Mouse (Mus musculus) intestine, embryonic 15.5 days (tissue): ENCODE measurements around the gene Trmt44. TPM values are rescaled to one million over a fixed set of nuclear protein-coding genes. Genes with fewer than 3 reads are reported as not detected.
A peak's percentile ranks its signal among the peaks of the same experiment; 100 is the strongest.

ENCODE experiments used
- ATAC-seq: fragments of 200-750 bp; cut with Nextera tagmentation; 2 replicates; pipeline ENCODE4 v1.8.0; 2017; ENCODE audit warnings: moderate TSS enrichment, moderate library complexity
- H3K27ac ChIP-seq: fragments of 300-500 bp; sonication (generic); 2 replicates; pipeline ENCODE4 v1.5.1; 2015; ENCODE audit warnings: mild to moderate bottlenecking, inconsistent platforms
- H3K27me3 ChIP-seq: fragments of 300-500 bp; sonication (generic); replicated peaks from 2 replicates; pipeline ENCODE4 v1.6.1; 2015; ENCODE audit warnings: inconsistent platforms
- H3K36me3 ChIP-seq: fragments of 300-500 bp; sonication (generic); 2 replicates; pipeline ENCODE4 v1.6.1; 2015; ENCODE audit warnings: inconsistent platforms
- H3K4me1 ChIP-seq: fragments of 300-500 bp; sonication (generic); replicated peaks from 2 replicates; pipeline ENCODE4 v1.6.1; 2015; ENCODE audit warnings: inconsistent platforms
- H3K4me2 ChIP-seq: fragments of 300-500 bp; sonication (generic); replicated peaks from 2 replicates; pipeline ENCODE4 v1.6.1; 2015; ENCODE audit warnings: mild to moderate bottlenecking, inconsistent platforms
- H3K4me3 ChIP-seq: fragments of 300-500 bp; sonication (generic); replicated peaks from 2 replicates; pipeline ENCODE4 v1.5.1; 2015; ENCODE audit warnings: inconsistent platforms
- H3K9ac ChIP-seq: fragments of 300-500 bp; sonication (generic); 2 replicates; pipeline ENCODE4 v1.6.1; 2015; ENCODE audit warnings: inconsistent platforms
- H3K9me3 ChIP-seq: fragments of 300-500 bp; sonication (generic); 2 replicates; pipeline ENCODE4 v1.6.1; 2016; ENCODE audit warnings: inconsistent platforms
- WGBS: fragments of 180-500 bp; shearing (Covaris S2); methylation state at CpG from one replicate; pipeline ENCODE4 v1.1.7; 2015; 5-methylcytosine and 5-hydroxymethylcytosine counted together
- polyA plus RNA-seq: library from polyadenylated mRNA; unstranded; fragments of >200 nt; fragmentation: Nextera tagmentation; extraction: Ambion mirVana; gene quantifications from 2 replicates; pipeline ENCODE4 v1.2.1, GENCODE M21; 2015

The Trmt44 gene
- polyA plus RNA-seq, 1 experiment from 2014 or later, result 8.5 TPM

- peak within 1 kb of the TSS; percentile 59 for H3K9ac ChIP-seq
- ATAC-seq, result peak; percentile 94
- WGBS, result under 1% methylated on average over 35 of the region's 35 CpGs
These were observed 7.8 kb upstream of the Trmt44 start, which contains the start of gene Acox3 for GRCm38 (mm10) chr5:35582445-35583220. Gene Acox3 (plus strand): TSS chr5:35583040.

GRCm38 (mm10) chr5:35580156-35580922, 5.5 kb upstream of the Trmt44 start:
- Histone ChIP-seq H3K36me3 (no peaks in the 10 kb centered on the region), H3K4me2 (no peak overlapping the region), H3K9ac (no peak overlapping the region), H3K4me1 (peaks cover 4% of the 10 kb centered on the region), H3K4me3 (no peak overlapping the region), H3K9me3 (no peaks in the 10 kb centered on the region), H3K27ac (no peak overlapping the region), H3K27me3 (no peaks in the 10 kb centered on the region)
- WGBS, result 43% methylated on average over 3 of the region's 3 CpGs
- no peak for ATAC-seq

More at GRCm38 (mm10) chr5:35582445-35583220, 7.8 kb upstream of the Trmt44 start, which contains the start of gene Acox3:
- H3K27ac ChIP-seq, result peak within 1 kb of the TSS; percentile 59
- H3K9me3 ChIP-seq, result no peaks in the 10 kb centered on the region
- H3K4me2 ChIP-seq, result peak within 1 kb of the TSS; percentile 67
- H3K4me3 ChIP-seq, result peak within 1 kb of the TSS; percentile 60
- H3K4me1 ChIP-seq, result peaks cover 4% of the 10 kb centered on the region
- H3K36me3 ChIP-seq, result no peaks in the 10 kb centered on the region
- no peaks in the 10 kb centered on the region for H3K27me3 ChIP-seq

- Histone ChIP-seq H3K4me3 (no peak overlapping the region), H3K4me1 (peaks cover 5% of the 10 kb centered on the region), H3K36me3 (no peaks in the 10 kb centered on the region), H3K27ac (no peak overlapping the region), H3K9me3 (no peaks in the 10 kb centered on the region), H3K9ac (no peak overlapping the region), H3K4me2 (no peak overlapping the region), H3K27me3 (no peaks in the 10 kb centered on the region)
- 48% methylated on average over 5 of the region's 5 CpGs for whole genome bisulfite sequencing
- no peak for ATAC-seq
These were observed 4.5 kb upstream of the Trmt44 start for GRCm38 (mm10) chr5:35579247-35579893.

- no peak for ATAC-seq
- Histone ChIP-seq H3K9me3 (no peaks in the 10 kb centered on the region), H3K4me2 (no peak overlapping the region), H3K27ac (no peak overlapping the region), H3K4me3 (no peak overlapping the region), H3K4me1 (peaks cover 13% of the 10 kb centered on the region), H3K36me3 (no peaks in the 10 kb centered on the region), H3K27me3 (no peaks in the 10 kb centered on the region), H3K9ac (no peak overlapping the region)
- WGBS, result 72% methylated on average over 2 of the region's 2 CpGs
These were observed 3.5 kb upstream of the Trmt44 start for GRCm38 (mm10) chr5:35578411-35578810.

GRCm38 (mm10) chr5:35576409-35577020, 1.6 kb upstream of the Trmt44 start:
- Histone ChIP-seq H3K27ac (no peak overlapping the region), H3K4me3 (no peak overlapping the region), H3K4me1 (peaks cover 8% of the 10 kb centered on the region), H3K27me3 (no peaks in the 10 kb centered on the region), H3K9ac (no peak overlapping the region), H3K9me3 (no peaks in the 10 kb centered on the region), H3K36me3 (peaks cover 5% of the 10 kb centered on the region; the same call in 1 of the 2 replicates), H3K4me2 (no peak overlapping the region)
- no peak for ATAC-seq
- WGBS, result 92% methylated on average over 10 of the region's 10 CpGs

- no peak overlapping the region for H3K9ac ChIP-seq
- peaks cover 25% of the 10 kb centered on the region for H3K36me3 ChIP-seq
- H3K9me3 ChIP-seq, result no peaks in the 10 kb centered on the region
- H3K4me2 ChIP-seq, result no peak overlapping the region
- ATAC-seq, result peak; percentile 29; the same call in 1 of the 2 replicates
- H3K27ac ChIP-seq, result no peak overlapping the region
- H3K27me3 ChIP-seq, result no peaks in the 10 kb centered on the region
- H3K4me3 ChIP-seq, result no peak overlapping the region
- peaks cover 8% of the 10 kb centered on the region for H3K4me1 ChIP-seq
- 81% methylated on average over 6 of the region's 6 CpGs for WGBS
These were observed 3.3 kb downstream of the Trmt44 start for GRCm38 (mm10) chr5:35571546-35571945.

GRCm38 (mm10) chr5:35566632-35567031, 8.2 kb downstream of the Trmt44 start:
- Histone ChIP-seq H3K27ac (no peak overlapping the region), H3K27me3 (no peaks in the 10 kb centered on the region), H3K36me3 (peaks cover 55% of the 10 kb centered on the region), H3K4me2 (no peak overlapping the region), H3K9ac (no peak overlapping the region), H3K4me3 (no peak overlapping the region), H3K9me3 (no peaks in the 10 kb centered on the region), H3K4me1 (no peaks in the 10 kb centered on the region)
- ATAC-seq, result no peak
- 87% methylated on average over 4 of the region's 4 CpGs for WGBS

- Histone ChIP-seq H3K9me3 (no peaks in the 10 kb centered on the region), H3K4me3 (no peak overlapping the region), H3K4me2 (no peak overlapping the region), H3K9ac (no peak overlapping the region; the same call in 1 of the 2 replicates), H3K4me1 (no peaks in the 10 kb centered on the region), H3K27me3 (no peaks in the 10 kb centered on the region), H3K36me3 (peaks cover 50% of the 10 kb centered on the region), H3K27ac (0 out of 2 replicates have a peak overlapping the region, but pooled peaks have one; percentile 38)
- peak; percentile 82 for ATAC-seq
- 82% methylated on average over 9 of the region's 9 CpGs for WGBS
These were observed 9.7 kb downstream of the Trmt44 start for GRCm38 (mm10) chr5:35565217-35565616.

- Histone ChIP-seq H3K4me1 (no peaks in the 10 kb centered on the region), H3K27me3 (no peaks in the 10 kb centered on the region), H3K4me3 (no peak overlapping the region), H3K9me3 (no peaks in the 10 kb centered on the region), H3K36me3 (peaks cover 39% of the 10 kb centered on the region), H3K9ac (no peak overlapping the region), H3K27ac (no peak overlapping the region), H3K4me2 (no peak overlapping the region)
- no peak for ATAC-seq
- 0% methylated on average over 1 of the region's 1 CpGs for WGBS
These were observed 11.4 kb downstream of the Trmt44 start for GRCm38 (mm10) chr5:35563449-35563848.

- ATAC-seq, result no peak
These were observed 12.3 kb downstream of the Trmt44 start for GRCm38 (mm10) chr5:35562616-35563015.

GRCm38 (mm10) chr5:35559447-35559846, 15.4 kb downstream of the Trmt44 start:
- Histone ChIP-seq H3K9me3 (no peaks in the 10 kb centered on the region), H3K4me2 (no peak overlapping the region), H3K4me3 (no peak overlapping the region), H3K27ac (no peak overlapping the region), H3K9ac (no peak overlapping the region), H3K27me3 (no peaks in the 10 kb centered on the region), H3K4me1 (no peaks in the 10 kb centered on the region), H3K36me3 (peaks cover 38% of the 10 kb centered on the region)
- 78% methylated on average over 8 of the region's 8 CpGs for WGBS
- ATAC-seq, result no peak

More at GRCm38 (mm10) chr5:35562616-35563015, 12.3 kb downstream of the Trmt44 start:
- H3K4me2 ChIP-seq, result no peak overlapping the region
- 94% methylated on average over 2 of the region's 2 CpGs for WGBS
- H3K9ac ChIP-seq, result no peak overlapping the region
- H3K4me3 ChIP-seq, result no peak overlapping the region
- H3K4me1 ChIP-seq, result no peaks in the 10 kb centered on the region
- H3K36me3 ChIP-seq, result peaks cover 39% of the 10 kb centered on the region
- no peaks in the 10 kb centered on the region for H3K9me3 ChIP-seq
- no peak overlapping the region for H3K27ac ChIP-seq
- H3K27me3 ChIP-seq, result no peaks in the 10 kb centered on the region
